Mouse (Mus musculus): Measurements from ENCODE around the gene Mfap3. TPM values are rescaled to one million over a fixed set of nuclear protein-coding genes. Genes with fewer than 3 reads are reported as not detected.
"Not testable (repeated sequence)": the region's sequence is repeated elsewhere in the genome, so short reads cannot be mapped to it uniquely, and the experiment has no call there.

Mfap3 gene
- polyA plus RNA-seq, 1 experiment from 2014 or later = 64.8 TPM

DNA sequence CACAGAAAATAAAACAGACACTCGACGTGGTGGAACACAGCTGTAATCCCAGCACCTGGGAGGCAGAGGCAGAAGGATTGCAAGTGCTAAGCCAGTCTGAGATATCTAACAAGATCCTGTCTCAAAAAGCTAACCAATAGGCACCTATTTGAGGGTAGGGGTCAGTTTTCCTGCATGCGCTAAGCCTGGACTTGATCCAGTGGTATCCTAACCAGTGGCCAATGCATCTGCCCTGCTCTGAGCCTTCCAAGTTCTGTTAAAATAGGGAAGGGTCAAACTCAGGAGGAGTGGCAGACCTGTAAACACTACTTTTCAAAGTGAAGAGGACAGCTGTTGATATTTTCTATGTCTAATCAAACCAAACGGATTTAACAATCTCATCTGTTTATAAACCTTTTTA is 13.8 kb downstream of the Mfap3 start:
- 85% methylated on average over 4 of the region's 4 CpGs for WGBS
- H3K4me2 ChIP-seq = no peak overlapping the region
- H3K4me1 ChIP-seq = peaks cover 20% of the 10 kb centered on the region
- H3K4me3 ChIP-seq = no peak overlapping the region
- no peak overlapping the region for H3K9ac ChIP-seq
- peak overlapping the region; percentile 80 for H3K27ac ChIP-seq
- no peak for ATAC-seq (replicated peaks)
- no peaks in the 10 kb centered on the region for H3K9me3 ChIP-seq
- no peaks in the 10 kb centered on the region for H3K27me3 ChIP-seq (replicated peaks)
- H3K36me3 ChIP-seq (replicated peaks) = peaks cover 19% of the 10 kb centered on the region

DNA sequence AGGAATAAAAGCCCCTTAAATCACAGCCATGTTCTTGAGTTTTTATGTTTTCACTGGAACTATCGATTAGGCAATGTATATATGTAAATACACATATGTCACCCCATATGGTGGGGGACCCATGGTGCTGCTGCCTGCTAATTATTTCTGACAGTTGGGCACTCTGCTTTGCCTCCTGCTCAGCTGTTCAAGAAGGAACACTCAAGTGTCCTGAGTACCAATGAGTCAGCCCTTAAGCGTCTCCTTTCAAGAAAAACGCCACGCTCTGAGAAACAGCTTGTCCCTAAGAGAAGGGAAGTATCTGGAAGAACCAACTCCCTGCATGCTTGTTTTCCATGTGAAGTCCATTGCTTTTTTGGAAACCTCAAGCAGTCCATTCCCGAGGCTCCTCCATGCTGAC is 17.4 kb downstream of the Mfap3 start:
- no peaks in the 10 kb centered on the region for H3K27me3 ChIP-seq (replicated peaks)
- H3K4me3 ChIP-seq = no peak overlapping the region
- H3K4me1 ChIP-seq = peaks cover 15% of the 10 kb centered on the region
- H3K4me2 ChIP-seq = no peak overlapping the region
- peaks cover 7% of the 10 kb centered on the region; the same call in 1 of the 2 replicates for H3K36me3 ChIP-seq (replicated peaks)
- H3K9ac ChIP-seq = no peak overlapping the region
- ATAC-seq (replicated peaks) = no peak
- H3K27ac ChIP-seq = no peak overlapping the region
- 73% methylated on average over 5 of the region's 5 CpGs for WGBS
- H3K9me3 ChIP-seq = no peaks in the 10 kb centered on the region

DNA sequence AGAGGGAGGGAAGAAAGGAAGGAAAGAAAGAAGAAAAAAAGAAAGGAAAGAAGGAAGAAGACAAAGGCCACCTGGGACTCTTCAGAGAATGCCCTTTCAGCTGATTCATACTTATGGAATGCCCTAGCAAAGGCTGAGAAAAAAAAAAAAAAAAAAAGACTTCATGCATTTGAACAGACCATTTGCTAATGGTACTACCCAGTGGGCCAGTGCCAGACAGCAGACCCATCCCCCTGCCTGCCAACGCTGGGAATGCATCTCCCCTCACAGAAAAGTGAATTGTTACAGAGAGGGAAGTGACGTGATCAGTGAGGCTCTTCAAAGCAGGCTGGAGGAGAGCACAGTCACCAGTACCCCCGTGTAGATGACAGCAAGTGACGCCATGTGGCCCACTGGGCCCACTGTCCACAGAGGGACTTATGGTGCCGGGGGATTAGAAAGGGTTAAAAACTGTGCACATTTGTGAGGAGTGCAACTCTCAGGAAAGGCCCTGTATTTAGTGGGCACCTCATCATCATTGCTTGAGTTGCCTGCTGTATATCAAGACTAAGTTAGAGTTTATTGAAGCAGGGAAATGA is 21.5 kb downstream of the Mfap3 start:
- Histone ChIP-seq H3K36me3 (replicated peaks) (no peaks in the 10 kb centered on the region), H3K4me3 (no peak overlapping the region), H3K27ac (no peak overlapping the region), H3K27me3 (replicated peaks) (no peaks in the 10 kb centered on the region), H3K4me1 (no peaks in the 10 kb centered on the region), H3K9ac (no peak overlapping the region), H3K4me2 (no peak overlapping the region), H3K9me3 (no peaks in the 10 kb centered on the region)
- 65% methylated on average over 5 of the region's 5 CpGs for WGBS
- ATAC-seq (replicated peaks) = no peak

DNA sequence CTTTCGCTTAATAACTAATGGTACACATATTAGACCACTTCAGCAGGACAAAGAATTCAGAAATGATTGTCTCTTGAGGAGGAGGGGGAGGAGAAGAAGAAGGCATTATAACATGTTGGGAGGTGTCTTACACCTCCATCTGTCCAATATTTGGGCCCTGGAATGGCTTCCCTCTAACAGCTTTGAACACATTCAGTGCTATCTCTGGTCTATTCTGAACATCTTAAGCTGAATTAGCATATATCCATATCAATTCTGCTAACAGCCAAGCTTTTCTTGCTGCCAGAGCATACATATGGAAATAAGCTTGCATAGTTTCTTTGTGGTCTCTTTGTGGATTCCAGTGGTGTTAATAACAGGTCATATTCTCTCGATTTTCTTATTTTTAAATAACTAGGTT is 22.2 kb downstream of the Mfap3 start:
- H3K36me3 ChIP-seq (replicated peaks) = no peaks in the 10 kb centered on the region
- H3K4me1 ChIP-seq = no peaks in the 10 kb centered on the region
- no peaks in the 10 kb centered on the region for H3K27me3 ChIP-seq (replicated peaks)
- WGBS = 59% methylated on average over 2 of the region's 2 CpGs
- H3K9ac ChIP-seq = no peak overlapping the region
- no peaks in the 10 kb centered on the region for H3K9me3 ChIP-seq
- no peak overlapping the region for H3K4me2 ChIP-seq
- 0 out of 2 replicates have a peak overlapping the region, but pooled peaks have one; percentile 14 for H3K27ac ChIP-seq
- no peak for ATAC-seq (replicated peaks)
- H3K4me3 ChIP-seq = no peak overlapping the region

DNA sequence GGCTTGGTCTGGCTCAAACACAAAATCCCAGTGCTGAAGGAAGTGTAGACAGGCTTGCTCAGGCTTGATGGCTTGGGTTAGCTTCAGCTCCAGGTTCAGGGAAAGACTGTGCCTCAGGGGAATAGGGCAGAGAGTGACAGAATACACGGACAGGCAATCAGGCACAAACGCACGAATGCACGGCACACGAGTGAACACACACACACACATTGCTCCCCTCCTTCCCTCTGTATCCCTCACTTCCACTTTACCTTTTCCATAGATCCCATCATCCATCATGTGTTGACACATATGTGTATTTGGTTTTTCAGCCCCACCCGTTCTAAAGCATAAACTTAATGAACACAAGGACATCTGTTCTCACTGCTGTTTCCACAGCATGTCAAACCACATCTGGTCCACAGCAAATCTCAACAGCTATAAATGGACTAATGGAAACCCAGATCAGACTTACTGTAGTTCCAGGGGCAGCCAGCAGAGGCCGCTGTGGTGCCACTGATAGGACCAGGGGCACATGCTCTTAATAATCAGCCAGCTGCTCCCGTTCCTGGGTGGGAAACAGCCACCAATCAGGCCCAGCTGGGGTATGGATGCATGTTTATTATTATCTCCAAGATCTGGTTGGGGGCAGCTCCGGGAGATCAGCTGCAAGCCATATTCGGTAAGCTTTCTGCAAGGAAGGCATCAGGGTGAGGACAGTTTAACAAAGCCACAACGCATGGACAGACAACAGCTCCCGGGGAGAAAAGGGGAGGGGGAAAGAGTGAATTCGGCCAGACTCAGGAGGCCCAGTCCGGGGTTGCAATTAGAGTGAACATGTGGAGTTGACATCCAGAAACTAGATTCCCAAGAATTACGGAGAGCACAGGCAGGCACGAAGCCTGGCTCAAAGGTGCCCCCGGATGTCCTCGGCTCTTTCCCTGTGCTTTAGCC is 30.4 kb downstream of the Mfap3 start:
- peak overlapping the region; percentile 21; the same call in 1 of the 2 replicates for H3K9ac ChIP-seq
- peak overlapping the region; percentile 37; the same call in 1 of the 2 replicates for H3K4me2 ChIP-seq
- peaks cover 35% of the 10 kb centered on the region for H3K4me1 ChIP-seq
- WGBS = 23% methylated on average over 18 of the region's 18 CpGs
- no peaks in the 10 kb centered on the region for H3K36me3 ChIP-seq (replicated peaks)
- H3K27ac ChIP-seq = peak overlapping the region; percentile 57
- no peak overlapping the region for H3K4me3 ChIP-seq
- H3K27me3 ChIP-seq (replicated peaks) = no peaks in the 10 kb centered on the region
- ATAC-seq (replicated peaks) = peak; percentile 69
- no peaks in the 10 kb centered on the region for H3K9me3 ChIP-seq

DNA sequence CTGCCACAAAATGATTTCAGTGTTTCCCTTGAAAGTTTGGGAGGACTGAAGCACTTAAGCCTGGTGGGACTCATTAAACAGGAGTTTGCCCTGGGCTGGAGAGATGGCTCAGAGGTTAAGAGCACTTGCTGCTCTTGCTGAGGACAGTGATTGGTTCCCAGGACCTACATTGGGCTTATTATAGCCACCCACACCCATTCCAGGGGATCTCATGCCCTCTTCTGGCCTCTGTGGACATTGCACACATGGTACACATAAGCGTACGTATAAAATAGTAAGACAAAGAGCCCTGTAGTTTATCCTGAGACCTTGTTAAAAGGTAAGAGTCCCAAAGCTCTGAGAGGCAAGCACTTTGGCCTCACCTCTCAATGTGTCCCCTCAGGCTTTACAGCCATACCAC is 31.8 kb downstream of the Mfap3 start:
- WGBS = 97% methylated on average over 2 of the region's 2 CpGs
- Histone ChIP-seq H3K4me2 (no peak overlapping the region), H3K27ac (no peak overlapping the region), H3K9me3 (no peaks in the 10 kb centered on the region), H3K9ac (no peak overlapping the region), H3K27me3 (replicated peaks) (no peaks in the 10 kb centered on the region), H3K36me3 (replicated peaks) (no peaks in the 10 kb centered on the region), H3K4me1 (peaks cover 36% of the 10 kb centered on the region), H3K4me3 (no peak overlapping the region)
- no peak for ATAC-seq (replicated peaks)

DNA sequence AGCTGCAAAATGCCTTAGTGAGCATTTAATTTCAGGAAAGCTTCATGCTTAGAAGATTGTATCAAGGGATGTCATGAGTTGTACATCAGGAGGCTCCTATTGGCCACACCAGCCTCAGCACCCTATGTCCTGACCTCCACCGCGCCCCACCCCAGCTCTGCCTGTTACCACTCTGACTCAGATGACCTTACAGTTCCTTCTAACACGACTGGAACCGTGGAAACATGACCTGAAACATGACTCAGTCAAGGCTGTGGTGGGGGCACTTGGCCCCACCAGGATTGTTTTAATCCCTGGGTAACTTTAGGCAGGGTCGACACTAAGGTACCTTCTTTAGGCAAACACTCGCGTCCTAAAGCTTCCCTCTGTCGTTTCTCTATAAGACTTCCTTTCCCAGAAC is 32.6 kb downstream of the Mfap3 start:
- Histone ChIP-seq H3K4me1 (peaks cover 36% of the 10 kb centered on the region), H3K4me2 (no peak overlapping the region), H3K27me3 (replicated peaks) (no peaks in the 10 kb centered on the region), H3K27ac (no peak overlapping the region), H3K9me3 (no peaks in the 10 kb centered on the region), H3K9ac (no peak overlapping the region), H3K36me3 (replicated peaks) (no peaks in the 10 kb centered on the region), H3K4me3 (no peak overlapping the region)
- ATAC-seq (replicated peaks) = no peak
- 91% methylated on average over 8 of the region's 8 CpGs for WGBS

DNA sequence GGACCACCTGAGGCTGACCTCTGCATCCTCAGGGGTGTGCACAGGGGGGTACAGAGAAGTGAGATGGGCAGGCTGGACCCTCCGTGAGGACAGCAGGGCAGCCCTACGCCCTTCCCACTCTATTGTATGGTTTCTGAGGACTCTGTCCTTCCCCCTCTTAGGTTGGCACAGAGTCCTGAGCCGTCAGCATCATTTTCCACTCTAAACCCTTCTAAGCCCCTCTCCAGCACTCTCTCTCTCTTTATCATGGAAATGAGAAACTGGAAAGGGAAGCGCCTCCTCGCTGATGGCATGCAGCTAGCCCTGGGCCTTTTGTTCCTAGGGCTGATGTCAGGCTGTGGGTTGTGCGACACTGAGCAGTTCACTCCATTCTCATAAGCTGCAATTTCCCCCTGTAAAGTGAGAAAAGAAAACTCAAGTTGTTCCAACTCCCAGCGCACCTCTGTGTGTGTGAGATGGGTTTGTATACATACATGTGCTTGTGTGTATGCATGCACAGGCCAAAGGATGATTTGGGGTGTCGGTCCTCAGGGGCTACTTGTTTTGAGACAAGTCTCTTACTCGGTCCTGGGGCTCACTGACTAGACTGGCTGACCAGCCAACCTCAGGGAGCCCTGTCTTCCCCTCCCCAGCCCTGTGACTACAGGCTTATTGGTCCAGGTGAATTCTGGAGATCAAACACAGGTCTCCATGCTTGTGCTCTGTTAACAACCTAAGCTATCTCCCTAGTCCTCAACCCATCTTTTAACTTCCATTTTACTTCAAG is 34.7 kb downstream of the Mfap3 start:
- H3K27ac ChIP-seq = peak overlapping the region; percentile 74
- H3K4me3 ChIP-seq = no peak overlapping the region
- no peak overlapping the region for H3K4me2 ChIP-seq
- peaks cover 28% of the 10 kb centered on the region for H3K4me1 ChIP-seq
- H3K9me3 ChIP-seq = no peaks in the 10 kb centered on the region
- 9% methylated on average over 9 of the region's 9 CpGs for WGBS
- H3K9ac ChIP-seq = no peak overlapping the region
- H3K27me3 ChIP-seq (replicated peaks) = no peaks in the 10 kb centered on the region
- H3K36me3 ChIP-seq (replicated peaks) = no peaks in the 10 kb centered on the region
- ATAC-seq (replicated peaks) = peak; percentile 82

DNA sequence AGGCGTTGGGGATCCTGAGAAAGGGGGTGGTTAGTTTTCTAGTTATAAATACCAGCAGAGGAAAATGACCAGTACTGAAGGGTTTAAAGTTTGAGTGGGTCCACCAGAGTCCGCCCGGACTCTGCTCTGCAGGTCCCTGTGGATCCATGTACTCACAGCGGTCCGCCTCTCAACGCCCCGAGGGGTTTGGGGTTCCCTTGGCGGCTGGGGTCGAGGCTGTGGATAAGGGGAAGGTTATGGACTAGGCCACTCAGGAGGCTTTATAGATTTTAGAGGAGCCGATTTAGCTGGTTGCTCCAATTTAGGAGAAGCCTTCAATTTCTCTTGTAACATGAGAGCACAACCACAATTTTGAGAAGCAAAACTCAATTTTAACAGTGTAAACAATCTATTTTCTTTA is 39.5 kb downstream of the Mfap3 start:
- ATAC-seq (replicated peaks); H3K27me3 ChIP-seq (replicated peaks); H3K4me3 ChIP-seq; H3K36me3 ChIP-seq (replicated peaks); H3K9me3 ChIP-seq; H3K4me2 ChIP-seq; H3K9ac ChIP-seq; H3K4me1 ChIP-seq; H3K27ac ChIP-seq: not testable (repeated sequence)
- 90% methylated on average over 10 of the region's 10 CpGs for WGBS

DNA sequence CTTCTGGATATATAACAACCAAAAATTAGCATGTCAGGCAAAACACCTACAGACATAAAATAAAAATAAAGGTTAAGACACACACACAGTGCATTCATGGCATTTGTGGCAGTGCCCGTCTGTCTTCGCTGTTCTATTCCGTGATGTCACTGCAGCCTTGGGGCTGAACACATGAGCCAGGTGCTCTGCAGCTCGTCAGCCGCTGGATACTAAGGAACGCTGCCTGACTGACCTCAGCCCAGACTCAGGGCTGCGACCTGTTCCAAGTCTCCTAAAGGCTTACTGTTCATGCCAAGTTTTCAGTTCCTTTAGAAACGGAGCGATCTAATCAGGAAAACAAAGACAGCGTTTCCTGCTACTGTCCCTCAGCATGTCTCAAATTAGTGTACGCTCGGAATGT is 46.1 kb downstream of the Mfap3 start:
- H3K27ac ChIP-seq = no peak overlapping the region
- no peak overlapping the region for H3K4me2 ChIP-seq
- H3K27me3 ChIP-seq (replicated peaks) = no peaks in the 10 kb centered on the region
- ATAC-seq (replicated peaks) = no peak
- H3K4me3 ChIP-seq = no peak overlapping the region
- 57% methylated on average over 12 of the region's 12 CpGs for WGBS
- no peaks in the 10 kb centered on the region for H3K9me3 ChIP-seq
- H3K4me1 ChIP-seq = peaks cover 16% of the 10 kb centered on the region
- no peak overlapping the region for H3K9ac ChIP-seq
- no peaks in the 10 kb centered on the region for H3K36me3 ChIP-seq (replicated peaks)

DNA sequence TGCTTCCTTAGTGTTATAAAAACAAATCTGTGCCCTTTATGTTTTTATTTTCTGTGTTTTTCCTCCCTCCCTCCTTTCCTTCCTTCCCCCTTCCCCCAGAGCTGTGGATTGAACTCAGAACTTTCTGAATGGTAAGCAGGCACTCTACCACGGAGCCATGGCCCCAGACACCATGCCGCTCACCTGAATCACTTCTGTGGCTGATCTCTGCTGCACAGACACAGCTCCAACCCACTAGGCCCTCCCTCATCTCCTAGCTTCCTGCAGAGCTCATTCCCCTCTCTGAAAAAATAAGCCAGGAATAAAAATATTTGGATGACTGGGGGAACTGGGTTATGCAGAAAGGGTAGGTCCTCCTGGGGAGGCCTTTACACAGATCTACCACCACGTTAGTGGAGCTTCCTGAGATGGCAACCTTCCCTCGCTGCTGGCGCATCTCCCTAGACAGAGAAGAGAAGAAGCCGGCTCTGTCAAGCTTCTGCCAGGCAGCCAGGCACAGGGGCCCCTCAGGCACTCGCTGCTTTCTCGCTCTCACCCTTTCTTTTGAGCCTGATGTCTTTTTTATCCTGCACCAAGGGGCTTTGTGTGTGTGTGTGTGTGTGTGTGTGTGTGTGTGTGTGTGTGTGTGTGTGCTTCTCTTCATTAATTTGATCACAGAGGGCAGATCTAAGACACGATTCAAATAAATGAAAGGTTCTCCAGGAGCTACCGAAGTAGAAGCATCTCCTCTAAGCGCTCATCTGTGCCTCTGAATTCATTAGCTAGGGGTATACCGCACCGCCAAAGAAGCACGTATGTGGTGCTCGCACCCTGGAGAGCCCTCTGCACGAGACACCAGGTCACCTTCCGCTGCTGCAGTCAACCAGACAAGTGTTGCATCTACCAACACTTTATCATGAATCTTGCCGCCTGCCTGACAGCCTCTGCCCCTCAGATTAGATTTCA is 47.9 kb downstream of the Mfap3 start:
- Histone ChIP-seq H3K27me3 (replicated peaks) (no peaks in the 10 kb centered on the region), H3K9ac (no peak overlapping the region), H3K9me3 (no peaks in the 10 kb centered on the region), H3K36me3 (replicated peaks) (no peaks in the 10 kb centered on the region), H3K4me3 (no peak overlapping the region), H3K4me2 (peak overlapping the region; percentile 10), H3K27ac (peak overlapping the region; percentile 53), H3K4me1 (peaks cover 16% of the 10 kb centered on the region)
- 9% methylated on average over 18 of the region's 18 CpGs for WGBS
- peak; percentile 68 for ATAC-seq (replicated peaks)
